Mouse (Mus musculus) urinary bladder, postnatal 25 days (tissue): ENCODE measurements at regions not wholly inside any gene's neighbourhood (a gene's known extent, or its start where the extent isn't known, plus 50 kb on each side); places are given as distances from the start of the nearest gene placed in this dataset.
A peak's percentile ranks its signal among the peaks of the same experiment; 100 is the strongest.

Source experiments
- DNase-seq: peaks from one replicate; pipeline ENCODE4 v3.0.0; 2022; ENCODE audit warnings: low spot score

- DNase-seq = no peak
Measured at GRCm38 (mm10) chr1:121168651-121169050, 163.7 kb downstream of the Insig2 start.

DNA sequence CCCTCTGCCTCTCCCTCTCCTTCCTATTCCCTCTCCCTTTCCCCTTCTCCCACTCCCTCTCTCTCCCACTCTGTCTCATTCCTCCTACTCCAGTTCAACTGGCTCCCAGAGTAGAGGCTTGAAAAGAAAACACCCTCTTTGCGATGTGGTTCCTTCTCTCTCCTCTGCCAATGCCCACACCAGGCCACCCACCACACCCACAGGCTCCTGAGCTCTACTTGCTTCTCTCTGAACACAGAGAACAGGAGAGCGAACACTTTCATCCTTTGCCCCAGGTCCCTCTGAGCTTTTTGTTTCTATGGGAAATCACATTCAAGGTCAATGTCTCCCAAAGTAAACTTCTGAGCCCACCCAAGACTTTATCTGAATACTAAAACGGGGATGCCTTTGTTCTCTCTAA is 155.8 kb downstream of the Insig2 start:
- no peak for DNase-seq

- DNase-seq = no peak
Measured at GRCm38 (mm10) chr1:121177136-121177907, 155.1 kb downstream of the Insig2 start.

GRCm38 (mm10) chr1:121177908-121178311 is 154.5 kb downstream of the Insig2 start:
- no peak for DNase-seq

- no peak for DNase-seq
Measured at GRCm38 (mm10) chr1:121178611-121179245, 153.7 kb downstream of the Insig2 start.

- peak; percentile 67 for DNase-seq
Measured at GRCm38 (mm10) chr1:121180273-121181030, 151.9 kb downstream of the Insig2 start.

DNA sequence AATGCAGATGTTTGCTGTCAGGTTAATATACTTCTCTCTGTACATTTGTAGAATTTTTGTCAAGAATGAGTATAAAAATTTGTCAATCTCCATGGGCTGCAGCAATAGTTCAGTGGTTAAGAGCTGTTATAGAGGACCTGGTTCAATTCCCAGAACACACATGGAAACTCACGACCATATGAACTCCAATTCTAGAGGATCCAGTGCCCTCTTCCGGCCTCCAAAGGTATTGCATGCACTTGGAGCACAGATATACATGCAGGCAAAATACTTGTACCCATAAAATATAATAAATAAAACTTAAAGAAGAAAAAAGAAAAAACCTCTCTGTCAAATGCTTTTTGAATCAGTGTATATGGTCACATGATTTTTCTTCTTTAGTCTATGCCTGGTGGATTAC is 143.5 kb downstream of the Insig2 start:
- DNase-seq = no peak

DNA sequence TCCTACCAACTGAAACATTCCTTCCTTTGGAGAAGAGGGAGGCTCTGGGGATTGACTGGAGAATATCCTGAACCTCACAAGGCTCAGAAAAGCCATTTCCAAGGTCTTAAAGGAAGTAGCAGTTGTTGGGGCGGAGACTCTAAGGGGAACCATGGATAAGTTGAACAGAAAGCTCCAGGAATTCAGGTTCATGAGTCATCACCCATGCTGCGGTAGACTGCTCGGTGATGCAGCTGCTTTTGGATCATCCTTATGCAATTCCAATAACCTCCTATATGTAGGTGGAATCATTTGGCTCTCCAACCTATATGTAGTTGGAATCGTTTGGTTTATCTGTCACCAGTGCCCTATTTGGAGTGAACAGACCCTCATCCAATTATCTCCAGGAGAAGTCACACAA is 137.6 kb downstream of the Insig2 start:
- DNase-seq = no peak

- DNase-seq = peak; percentile 18
Measured at GRCm38 (mm10) chr1:121215843-121216242, 116.5 kb downstream of the Insig2 start.

- no peak for DNase-seq
Measured at GRCm38 (mm10) chr1:121224250-121224649, 108.1 kb downstream of the Insig2 start.

GRCm38 (mm10) chr1:121226466-121227232 is 105.7 kb downstream of the Insig2 start:
- no peak for DNase-seq

DNA sequence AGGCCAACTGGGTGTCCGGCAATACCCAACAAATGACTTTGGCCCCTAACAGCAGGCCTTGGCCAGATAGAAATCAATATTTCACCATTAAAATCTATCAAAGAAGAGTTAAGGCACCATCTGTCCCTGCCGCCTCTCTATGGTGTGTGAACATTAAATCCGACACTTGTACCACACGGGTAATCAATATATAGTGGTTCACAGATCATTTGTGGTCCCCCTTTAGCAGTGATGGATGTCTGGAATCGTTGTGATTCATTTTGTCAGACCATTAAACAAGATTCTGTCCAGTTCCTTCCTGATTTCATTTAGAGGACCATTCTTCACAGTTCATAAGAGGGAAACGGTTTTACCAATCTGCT is 105.2 kb downstream of the Insig2 start:
- no peak for DNase-seq

DNA sequence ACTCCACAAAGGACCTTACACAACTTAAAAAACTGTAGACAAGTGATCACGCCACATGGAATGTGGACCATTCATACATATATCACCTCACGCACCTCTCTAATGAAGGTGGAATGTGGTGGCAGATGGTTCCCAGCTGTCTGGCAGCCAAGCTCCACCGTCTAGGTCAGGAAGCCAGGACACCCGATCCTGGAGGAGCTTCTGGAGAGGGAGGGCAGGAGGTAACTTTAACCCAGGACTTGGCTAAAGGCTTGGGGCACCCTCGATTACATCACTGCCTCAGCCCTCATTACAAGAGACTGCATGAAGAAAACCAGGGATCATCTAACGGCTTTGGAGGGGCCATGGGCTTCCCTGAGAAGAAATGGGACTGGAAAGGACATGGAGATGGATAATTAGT is 88.8 kb downstream of the Insig2 start:
- DNase-seq = no peak

- no peak for DNase-seq
Measured at GRCm38 (mm10) chr1:121247556-121247955, 84.8 kb downstream of the Insig2 start.

GRCm38 (mm10) chr1:121249081-121249480 is 83.3 kb downstream of the Insig2 start:
- DNase-seq = no peak

DNA sequence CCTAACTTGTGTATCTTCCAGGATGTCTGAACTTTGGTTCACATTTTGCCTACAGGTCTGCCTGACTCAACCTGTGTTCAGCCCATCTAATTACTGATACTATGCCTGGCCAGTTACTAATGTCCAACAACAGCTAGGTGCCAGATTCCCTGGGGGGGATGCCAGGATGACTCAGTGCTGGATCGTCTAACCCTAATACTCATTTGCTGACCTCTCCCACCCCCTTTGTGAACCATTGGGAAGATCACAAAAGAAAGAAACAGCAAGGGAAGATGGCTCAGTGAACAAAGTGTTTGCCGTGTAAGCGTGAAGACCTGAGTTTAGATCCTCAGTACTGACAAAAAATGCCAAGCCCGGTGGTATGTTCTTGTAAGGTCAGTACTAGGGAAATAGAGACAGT is 81.7 kb downstream of the Insig2 start:
- no peak for DNase-seq

DNA sequence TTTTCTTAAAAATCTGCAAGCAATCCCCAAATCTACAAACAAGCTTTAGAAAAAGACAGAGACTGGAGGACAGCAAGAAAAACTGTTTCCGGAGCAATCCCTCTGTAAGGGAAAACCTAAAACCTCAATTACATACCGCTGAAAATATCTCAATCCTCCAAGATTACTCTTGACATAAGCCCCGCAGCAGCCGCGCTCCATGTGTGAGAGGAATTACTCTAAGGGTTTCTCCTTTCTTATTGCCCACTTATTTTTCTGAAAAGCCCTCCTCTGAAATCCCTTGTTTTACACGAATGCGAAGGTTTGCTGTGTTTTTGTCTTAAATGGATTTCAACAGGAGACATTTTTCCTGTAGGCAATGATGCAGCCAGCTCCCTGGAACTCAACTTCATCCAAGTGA is 80.3 kb downstream of the Insig2 start:
- DNase-seq = no peak

- DNase-seq = no peak
Measured at GRCm38 (mm10) chr1:121254196-121254595, 78.2 kb downstream of the Insig2 start.
